Mouse (Mus musculus) megakaryocyte, embryonic 14.5 days (primary cell): Measurements from ENCODE around the gene Prdm5.

Source experiments
- FLI1 ChIP-seq: IDR thresholded peaks from 2 replicates; pipeline ENCODE4 v1.6.1; 2012; ENCODE audit warnings: low read length, inconsistent platforms, mixed read lengths
- GATA1 ChIP-seq: IDR thresholded peaks from 3 replicates; pipeline ENCODE4 v1.6.1; 2012; ENCODE audit warnings: mixed read lengths, low read length, inconsistent platforms, borderline replicate concordance

GRCm38 (mm10) chr6:65765057-65765456, 13.7 kb upstream of the Prdm5 start:
- no peak for TF ChIP-seq GATA1
- TF ChIP-seq FLI1: no peak
